Mouse (Mus musculus) layer of hippocampus, adult 18-20 months (tissue): ENCODE data around the gene Asb5. TPM values are rescaled to one million over a fixed set of nuclear protein-coding genes. Genes with fewer than 3 reads are reported as not detected.

Experiments used
- total RNA-seq, 2 experiments: library from RNA; stranded (reverse); gene quantifications; 2 replicates each; pipeline ENCODE4 v1.2.3; 2021

Asb5 gene
- total RNA-seq, 2 experiments from 2014 or later: 0.32 to 1.3 TPM

Other genes with a start within 250 kb of the Asb5 start
- gene Spcs3, start 418 bp downstream of the Asb5 start, total RNA-seq: 10 to 100 TPM; 49.7 to 53.0 TPM
- not detected for gene Spata4, start 71.2 kb downstream of the Asb5 start, total RNA-seq